Mouse (Mus musculus) forebrain, embryonic 14.5 days (tissue): ENCODE results near the gene Plekha7. TPM values are rescaled to one million over a fixed set of nuclear protein-coding genes. Genes with fewer than 3 reads are reported as not detected.

Experiments
- ATAC-seq: fragments of 200-750 bp; cut with Nextera tagmentation; 2 replicates; pipeline ENCODE4 v1.8.0; 2017; ENCODE audit warnings: mild to moderate bottlenecking, moderate library complexity
- DNase-seq: peaks from one replicate; pipeline ENCODE4 v3.0.0-alpha.2; 2015; ENCODE audit warnings: low spot score
- H3K27ac ChIP-seq: fragments of 300-500 bp; sonication (generic); 2 replicates; pipeline ENCODE4 v1.5.1; 2014; ENCODE audit warnings: low read depth, mild to moderate bottlenecking, control low read depth, low read length, moderate library complexity
- H3K27me3 ChIP-seq: fragments of 300-500 bp; sonication (generic); replicated peaks from 2 replicates; pipeline ENCODE4 v1.6.1; 2014; ENCODE audit warnings: low read length, control low read depth, mixed read lengths; ENCODE audit not compliant: control insufficient read depth, insufficient read depth
- H3K36me3 ChIP-seq: fragments of 300-500 bp; sonication (generic); 2 replicates; pipeline ENCODE4 v1.6.1; 2014; ENCODE audit warnings: low read length, control low read depth; ENCODE audit not compliant: control insufficient read depth, insufficient read depth
- H3K4me1 ChIP-seq: fragments of 300-500 bp; sonication (generic); 2 replicates; pipeline ENCODE4 v1.6.1; 2014; ENCODE audit warnings: antibody characterized with exemption, low read length, control low read depth; ENCODE audit not compliant: control insufficient read depth, insufficient read depth
- H3K4me2 ChIP-seq: fragments of 300-500 bp; sonication (generic); 2 replicates; pipeline ENCODE4 v1.6.1; 2014; ENCODE audit warnings: mild to moderate bottlenecking, control low read depth, low read length
- H3K4me3 ChIP-seq: fragments of 300-500 bp; sonication (generic); 2 replicates; pipeline ENCODE4 v1.5.1; 2014; ENCODE audit warnings: low read depth, low read length, control low read depth
- H3K9ac ChIP-seq: fragments of 300-500 bp; sonication (generic); 2 replicates; pipeline ENCODE4 v1.6.1; 2014; ENCODE audit warnings: mild to moderate bottlenecking, low read length, control low read depth, moderate library complexity
- H3K9me3 ChIP-seq: fragments of 300-500 bp; sonication (generic); replicated peaks from 2 replicates; pipeline ENCODE4 v1.6.1; 2016; ENCODE audit warnings: low read length, control low read depth, mixed read lengths; ENCODE audit not compliant: control insufficient read depth
- WGBS: fragments of 180-500 bp; shearing (Covaris S2); extraction: QIAGEN DNeasy Blood & Tissue Kit; methylation state at CpG from one replicate; pipeline ENCODE4 v1.1.7; 2014; 5-methylcytosine and 5-hydroxymethylcytosine counted together
- polyA plus RNA-seq: library from polyadenylated mRNA; unstranded; fragments of >200 nt; fragmentation: Nextera tagmentation; extraction: Ambion mirVana; gene quantifications from 2 replicates; pipeline ENCODE4 v1.2.1, GENCODE M21; 2014

The Plekha7 gene
- polyA plus RNA-seq, 1 experiment from 2014 or later, result 3.1 TPM

GRCm38 (mm10) chr7:116208880-116209279 is 99.3 kb downstream of the Plekha7 start:
- ATAC-seq, result no peak
- Histone ChIP-seq H3K9me3 (no peaks in the 10 kb centered on the region), H3K27ac (no peak overlapping the region), H3K4me1 (peaks cover 7% of the 10 kb centered on the region; the same call in 1 of the 2 replicates), H3K36me3 (no peaks in the 10 kb centered on the region), H3K4me2 (no peak overlapping the region), H3K9ac (no peak overlapping the region), H3K27me3 (no peaks in the 10 kb centered on the region), H3K4me3 (no peak overlapping the region)
- DNase-seq, result no peak
- 58% methylated on average over 8 of the region's 8 CpGs for WGBS

DNA sequence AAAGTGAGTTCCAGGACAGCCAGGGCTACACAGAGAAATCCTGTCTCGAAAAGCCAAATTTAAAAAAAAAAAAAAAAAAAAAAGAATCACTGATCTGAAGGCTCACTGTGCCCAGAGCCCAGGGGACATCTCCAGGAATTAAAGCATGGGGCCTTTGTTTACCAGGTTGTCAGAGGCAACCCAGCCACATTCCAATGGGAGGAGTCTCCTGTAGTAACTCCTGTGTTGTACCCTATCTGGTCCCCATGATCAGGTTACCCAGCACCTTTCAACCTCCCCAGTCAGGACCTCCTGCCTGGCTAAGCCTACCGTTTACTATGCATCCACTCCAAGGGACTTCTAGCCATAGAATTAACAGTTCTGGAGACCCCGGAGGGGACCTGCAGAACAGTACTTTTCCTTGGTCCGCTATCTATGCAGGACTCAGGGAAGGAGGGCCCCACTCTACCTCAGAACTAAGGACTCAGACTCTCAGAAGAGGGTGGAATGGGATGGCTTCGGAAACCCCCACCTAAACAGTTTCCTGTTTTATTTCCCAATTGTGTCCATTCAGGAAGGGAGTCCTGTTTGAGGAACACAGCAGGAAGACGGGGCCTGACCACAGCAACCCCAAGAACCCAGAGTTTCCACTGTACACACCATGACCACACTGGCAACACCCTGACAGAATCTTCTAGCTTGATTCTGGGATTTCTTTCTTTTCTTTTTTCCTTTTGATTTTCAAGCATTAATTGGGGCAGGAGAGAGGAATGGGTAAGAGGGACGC is 101.2 kb downstream of the Plekha7 start:
- no peak overlapping the region for H3K4me3 ChIP-seq
- DNase-seq, result no peak
- 58% methylated on average over 7 of the region's 7 CpGs for WGBS

DNA sequence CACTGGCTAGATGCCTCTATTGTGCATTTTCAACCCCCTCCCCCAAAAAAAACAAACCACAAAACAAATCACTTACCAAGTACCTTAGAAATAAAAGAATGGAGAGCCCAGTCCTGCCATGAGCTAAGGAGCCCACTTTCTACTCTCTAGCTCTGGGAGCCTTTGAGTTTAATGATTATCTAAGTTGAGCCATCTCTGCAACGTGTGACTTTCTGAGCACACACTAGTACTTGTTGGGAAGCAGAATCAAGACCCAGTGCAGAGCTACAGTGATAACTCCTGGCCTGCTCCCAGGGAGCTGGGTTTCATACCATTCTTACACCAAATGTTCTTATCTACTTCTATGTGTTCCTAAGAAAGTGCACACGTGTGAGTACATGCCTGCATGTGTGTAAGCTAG is 102.7 kb downstream of the Plekha7 start:
- Histone ChIP-seq H3K27ac (no peak overlapping the region), H3K9ac (no peak overlapping the region), H3K4me2 (no peak overlapping the region), H3K4me3 (no peak overlapping the region), H3K9me3 (no peaks in the 10 kb centered on the region), H3K4me1 (peaks cover 11% of the 10 kb centered on the region; the same call in 1 of the 2 replicates), H3K27me3 (no peaks in the 10 kb centered on the region), H3K36me3 (no peaks in the 10 kb centered on the region)
- ATAC-seq, result no peak
- WGBS, result 92% methylated on average over 2 of the region's 2 CpGs
- DNase-seq, result no peak

More for the DNA sequence above, 101.2 kb downstream of the Plekha7 start:
- Histone ChIP-seq H3K27ac (no peak overlapping the region), H3K27me3 (no peaks in the 10 kb centered on the region), H3K4me1 (peaks cover 11% of the 10 kb centered on the region; the same call in 1 of the 2 replicates), H3K9ac (no peak overlapping the region), H3K36me3 (no peaks in the 10 kb centered on the region), H3K9me3 (no peaks in the 10 kb centered on the region), H3K4me2 (no peak overlapping the region)
- no peak for ATAC-seq

- Histone ChIP-seq H3K4me2 (no peak overlapping the region), H3K27ac (no peak overlapping the region), H3K9me3 (no peaks in the 10 kb centered on the region), H3K4me3 (no peak overlapping the region), H3K9ac (no peak overlapping the region), H3K4me1 (peaks cover 4% of the 10 kb centered on the region; the same call in 1 of the 2 replicates), H3K36me3 (no peaks in the 10 kb centered on the region), H3K27me3 (no peaks in the 10 kb centered on the region)
- ATAC-seq (no peak), DNase-seq (no peak)
- WGBS, result 37% methylated on average over 10 of the region's 10 CpGs
Measured at GRCm38 (mm10) chr7:116202033-116202681, 106.0 kb downstream of the Plekha7 start.

- Histone ChIP-seq H3K4me2 (no peak overlapping the region), H3K27me3 (no peaks in the 10 kb centered on the region), H3K9ac (no peak overlapping the region), H3K4me1 (peaks cover 4% of the 10 kb centered on the region; the same call in 1 of the 2 replicates), H3K36me3 (no peaks in the 10 kb centered on the region), H3K9me3 (no peaks in the 10 kb centered on the region), H3K27ac (no peak overlapping the region), H3K4me3 (no peak overlapping the region)
- no peak for DNase-seq
- no peak for ATAC-seq
- 91% methylated on average over 1 of the region's 1 CpGs for WGBS
Measured at GRCm38 (mm10) chr7:116200951-116201351, 107.2 kb downstream of the Plekha7 start.

DNA sequence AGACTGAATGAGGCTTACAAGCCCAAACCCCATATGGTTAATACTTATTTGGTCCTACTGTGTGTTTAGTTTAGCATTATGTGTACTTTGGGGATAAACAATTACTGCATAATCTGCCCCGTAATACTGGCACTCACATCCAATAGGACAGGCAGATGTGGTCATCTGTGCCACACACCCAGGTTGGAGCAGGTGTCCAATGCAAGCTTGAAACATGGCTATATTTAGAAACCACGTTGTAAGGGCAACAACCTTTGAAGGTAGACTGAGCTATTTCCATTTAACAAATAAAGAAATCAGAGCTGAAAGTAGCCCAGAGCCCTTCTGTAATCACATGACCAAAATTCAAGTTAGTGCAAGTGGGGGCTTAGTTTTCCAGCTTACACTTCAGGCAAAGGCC is 107.6 kb downstream of the Plekha7 start:
- ATAC-seq (no peak), DNase-seq (no peak)
- no peak overlapping the region for H3K4me2 ChIP-seq
- no peak overlapping the region for H3K9ac ChIP-seq
- H3K36me3 ChIP-seq, result no peaks in the 10 kb centered on the region
- H3K27me3 ChIP-seq, result no peaks in the 10 kb centered on the region
- H3K27ac ChIP-seq, result no peak overlapping the region
- H3K9me3 ChIP-seq, result no peaks in the 10 kb centered on the region
- 92% methylated on average over 2 of the region's 2 CpGs for WGBS
- peaks cover 4% of the 10 kb centered on the region; the same call in 1 of the 2 replicates for H3K4me1 ChIP-seq
- no peak overlapping the region for H3K4me3 ChIP-seq

DNA sequence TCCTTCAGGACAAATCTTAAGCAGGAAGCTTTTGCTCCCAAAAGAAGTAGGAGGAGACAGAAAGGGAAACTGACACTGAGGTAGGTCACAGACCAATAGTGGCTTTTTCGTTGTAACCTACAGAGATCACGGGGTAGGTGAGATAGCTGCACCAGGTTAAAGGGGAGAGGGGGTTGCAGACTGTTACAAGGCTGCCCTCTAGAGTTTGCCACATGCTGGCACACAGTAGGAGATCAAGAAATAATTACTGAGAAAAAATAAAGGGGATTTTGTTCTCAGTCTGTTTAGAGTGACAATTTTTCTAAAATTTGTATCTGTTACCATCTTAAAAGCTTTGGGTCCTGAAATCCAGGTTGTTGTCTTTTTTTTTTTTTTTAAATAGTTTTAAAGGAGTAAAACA is 109.3 kb downstream of the Plekha7 start:
- no peaks in the 10 kb centered on the region for H3K9me3 ChIP-seq
- H3K27ac ChIP-seq, result no peak overlapping the region
- WGBS, result 51% methylated on average over 2 of the region's 2 CpGs
- no peak for DNase-seq
- H3K36me3 ChIP-seq, result no peaks in the 10 kb centered on the region
- H3K4me1 ChIP-seq, result peaks cover 4% of the 10 kb centered on the region; the same call in 1 of the 2 replicates
- H3K27me3 ChIP-seq, result no peaks in the 10 kb centered on the region
- H3K9ac ChIP-seq, result no peak overlapping the region
- H3K4me2 ChIP-seq, result no peak overlapping the region
- no peak overlapping the region for H3K4me3 ChIP-seq
- ATAC-seq, result no peak

DNA sequence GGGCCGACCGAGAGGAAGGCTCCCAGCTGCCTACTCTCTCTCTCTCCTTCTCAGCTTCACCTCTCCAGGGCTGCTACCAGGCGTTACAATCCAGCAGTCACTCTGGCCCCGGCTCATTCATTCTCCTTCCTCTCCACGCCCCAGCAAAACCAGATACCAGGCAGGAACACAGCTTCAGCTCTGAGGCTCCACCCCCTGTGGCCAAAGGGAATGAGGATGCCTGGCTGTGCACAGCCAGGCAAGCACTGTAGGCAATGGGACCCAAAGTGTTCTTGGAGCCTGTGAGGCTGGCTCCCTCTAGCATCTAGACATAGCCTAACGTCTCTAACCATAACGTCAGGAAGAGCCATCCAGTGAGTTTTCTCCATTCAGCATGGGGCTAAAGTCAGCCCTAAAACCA is 109.8 kb downstream of the Plekha7 start:
- no peak overlapping the region for H3K9ac ChIP-seq
- WGBS, result 22% methylated on average over 7 of the region's 7 CpGs

More for the DNA sequence above, 109.8 kb downstream of the Plekha7 start:
- DNase-seq (no peak), ATAC-seq (no peak)
- Histone ChIP-seq H3K27me3 (no peaks in the 10 kb centered on the region), H3K4me3 (no peak overlapping the region), H3K4me2 (no peak overlapping the region), H3K36me3 (no peaks in the 10 kb centered on the region), H3K4me1 (peaks cover 4% of the 10 kb centered on the region; the same call in 1 of the 2 replicates), H3K9me3 (no peaks in the 10 kb centered on the region), H3K27ac (no peak overlapping the region)
